Mouse (Mus musculus): ENCODE measurements at regions not wholly inside any gene's neighbourhood (a gene's known extent, or its start where the extent isn't known, plus 50 kb on each side); places are given as distances from the start of the nearest gene placed in this dataset.

DNA sequence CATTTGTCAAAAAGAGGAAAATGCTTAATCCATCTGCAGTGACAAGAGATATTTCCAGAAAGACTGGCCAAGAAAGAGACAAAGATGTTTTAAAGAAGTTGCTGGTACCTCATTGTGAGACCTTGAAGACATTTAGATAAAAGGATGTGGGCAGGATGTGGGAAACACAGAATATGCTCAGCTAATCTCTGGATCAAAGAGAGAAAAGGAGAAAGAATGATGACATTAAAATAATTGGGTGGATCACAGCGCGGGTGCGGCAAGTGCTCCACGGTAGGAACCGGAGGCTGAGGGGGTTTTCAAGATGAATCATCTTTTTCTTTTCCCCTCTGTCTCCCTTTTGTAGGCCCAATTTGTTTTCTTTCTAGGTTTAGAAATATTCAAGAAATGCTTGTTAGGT is 263.0 kb upstream of the Id2 start:
- H3K9me3 ChIP-seq (replicated peaks) = no peaks in the 10 kb centered on the region; the same call in 1 of the 2 replicates
- H3K4me1 ChIP-seq = no peaks in the 10 kb centered on the region
- H3K27me3 ChIP-seq = no peaks in the 10 kb centered on the region
- H3K4me3 ChIP-seq = no peak overlapping the region
- no peak overlapping the region for H3K4me2 ChIP-seq
- no peaks in the 10 kb centered on the region for H3K36me3 ChIP-seq (ENCODE audit: poor library complexity, severe bottlenecking)
- no peak for ATAC-seq
- H3K9ac ChIP-seq = no peak overlapping the region
- 90% methylated on average over 5 of the region's 5 CpGs for WGBS
- H3K27ac ChIP-seq = no peak overlapping the region

DNA sequence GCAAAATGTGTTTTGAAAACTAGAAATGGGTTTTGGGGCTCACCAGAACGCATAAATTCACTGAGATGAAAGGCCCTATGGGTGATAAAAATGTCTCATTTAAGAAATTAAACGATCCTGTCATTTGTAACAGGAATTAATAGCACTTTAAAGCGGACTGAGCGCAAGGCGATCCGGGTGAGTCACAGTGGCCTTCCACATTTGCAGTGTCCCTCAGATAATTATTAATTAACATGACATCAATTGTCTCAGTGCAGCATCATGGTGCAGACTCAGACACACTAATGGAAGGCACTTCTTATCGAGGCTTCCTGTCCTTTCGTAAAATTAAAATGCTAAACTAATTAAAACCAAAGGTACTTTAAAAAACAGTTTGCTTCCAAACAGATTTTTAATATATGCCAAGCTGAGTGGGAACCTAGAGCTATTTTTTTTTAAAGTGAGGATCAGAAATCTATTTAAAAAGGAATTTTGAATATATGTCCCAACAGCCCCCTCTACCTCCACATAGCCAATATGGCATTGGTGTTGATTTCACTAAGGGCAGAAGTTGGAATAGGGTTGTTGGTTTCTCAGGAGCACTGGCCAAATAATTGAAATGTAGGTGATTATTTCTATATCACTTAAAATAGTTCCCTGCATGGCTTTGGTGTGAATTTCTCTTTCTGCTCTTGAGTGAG is 262.0 kb upstream of the Id2 start:
- Histone ChIP-seq H3K36me3 (ENCODE audit: poor library complexity, severe bottlenecking) (no peaks in the 10 kb centered on the region), H3K9ac (no peak overlapping the region), H3K9me3 (replicated peaks) (no peaks in the 10 kb centered on the region; the same call in 1 of the 2 replicates), H3K4me2 (no peak overlapping the region), H3K4me3 (no peak overlapping the region), H3K27ac (no peak overlapping the region), H3K27me3 (no peaks in the 10 kb centered on the region), H3K4me1 (no peaks in the 10 kb centered on the region)
- ATAC-seq = no peak
- WGBS = 78% methylated on average over 8 of the region's 8 CpGs

- no peaks in the 10 kb centered on the region for H3K36me3 ChIP-seq (ENCODE audit: poor library complexity, severe bottlenecking)
- H3K27me3 ChIP-seq = no peaks in the 10 kb centered on the region
- 84% methylated on average over 2 of the region's 2 CpGs for WGBS
- H3K4me3 ChIP-seq = no peak overlapping the region
- H3K9ac ChIP-seq = no peak overlapping the region
- H3K4me2 ChIP-seq = no peak overlapping the region
- ATAC-seq = no peak
- no peak overlapping the region for H3K27ac ChIP-seq
- H3K4me1 ChIP-seq = no peaks in the 10 kb centered on the region
- H3K9me3 ChIP-seq (replicated peaks) = no peaks in the 10 kb centered on the region; the same call in 1 of the 2 replicates
These were observed 259.8 kb upstream of the Id2 start for GRCm38 (mm10) chr12:25356774-25357173.

DNA sequence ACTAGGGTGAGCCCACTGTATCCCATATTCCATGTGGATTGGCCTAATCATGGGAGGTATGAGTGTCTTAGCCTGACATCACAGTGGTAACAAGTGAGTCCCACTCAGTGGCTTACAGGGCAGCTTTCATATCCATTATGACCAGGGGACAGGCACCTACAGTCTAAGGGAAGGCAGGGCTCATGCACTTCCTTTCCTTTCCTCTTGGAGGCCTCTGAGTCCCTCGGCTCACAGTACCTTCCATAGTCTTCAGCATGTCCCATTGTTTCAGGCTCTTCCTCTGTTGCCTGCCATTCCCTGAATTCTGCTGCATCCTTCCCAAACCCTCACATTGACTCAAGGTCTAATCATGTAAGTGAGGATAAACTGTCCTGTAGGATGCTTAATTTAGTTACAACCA is 258.3 kb upstream of the Id2 start:
- Histone ChIP-seq H3K27me3 (no peaks in the 10 kb centered on the region), H3K9me3 (replicated peaks) (no peaks in the 10 kb centered on the region; the same call in 1 of the 2 replicates), H3K4me1 (no peaks in the 10 kb centered on the region), H3K4me3 (no peak overlapping the region), H3K4me2 (no peak overlapping the region), H3K9ac (no peak overlapping the region), H3K36me3 (ENCODE audit: poor library complexity, severe bottlenecking) (no peaks in the 10 kb centered on the region), H3K27ac (no peak overlapping the region)
- ATAC-seq = no peak
- WGBS = 91% methylated on average over 1 of the region's 1 CpGs

DNA sequence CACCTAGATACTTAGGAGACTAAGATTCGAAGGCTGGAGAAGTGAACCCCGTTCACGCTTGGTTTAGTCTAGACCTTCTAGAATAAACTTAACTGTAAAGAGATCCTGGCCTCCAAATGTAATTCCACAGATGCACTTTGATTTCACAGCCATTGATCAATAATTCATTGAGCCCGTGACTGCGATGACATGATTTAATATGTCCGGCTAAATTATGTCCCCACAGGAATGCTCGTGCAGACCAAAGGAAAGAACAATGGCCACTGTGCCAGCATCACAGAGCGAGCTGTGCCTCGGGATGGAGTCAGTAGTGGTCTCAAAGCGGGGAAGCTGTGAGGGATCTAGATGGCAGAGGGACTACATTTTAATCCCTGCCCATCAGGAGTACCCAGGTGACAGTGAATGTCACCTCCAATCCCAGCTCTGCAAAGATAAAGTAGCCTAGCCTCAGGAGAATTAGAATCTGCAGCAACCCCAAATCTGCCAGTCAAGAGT is 256.5 kb upstream of the Id2 start:
- Histone ChIP-seq H3K9ac (no peak overlapping the region), H3K9me3 (replicated peaks) (no peaks in the 10 kb centered on the region; the same call in 1 of the 2 replicates), H3K4me1 (no peaks in the 10 kb centered on the region), H3K27me3 (no peaks in the 10 kb centered on the region), H3K4me3 (no peak overlapping the region), H3K36me3 (ENCODE audit: poor library complexity, severe bottlenecking) (no peaks in the 10 kb centered on the region), H3K4me2 (no peak overlapping the region), H3K27ac (no peak overlapping the region)
- WGBS = 88% methylated on average over 10 of the region's 10 CpGs
- no peak for ATAC-seq

- Histone ChIP-seq H3K36me3 (ENCODE audit: poor library complexity, severe bottlenecking) (no peaks in the 10 kb centered on the region), H3K9me3 (replicated peaks) (no peaks in the 10 kb centered on the region; the same call in 1 of the 2 replicates), H3K4me1 (no peaks in the 10 kb centered on the region), H3K27ac (no peak overlapping the region), H3K4me2 (no peak overlapping the region), H3K9ac (no peak overlapping the region), H3K4me3 (no peak overlapping the region), H3K27me3 (no peaks in the 10 kb centered on the region)
- ATAC-seq = no peak
These were observed 255.2 kb upstream of the Id2 start for GRCm38 (mm10) chr12:25352160-25352559.

DNA sequence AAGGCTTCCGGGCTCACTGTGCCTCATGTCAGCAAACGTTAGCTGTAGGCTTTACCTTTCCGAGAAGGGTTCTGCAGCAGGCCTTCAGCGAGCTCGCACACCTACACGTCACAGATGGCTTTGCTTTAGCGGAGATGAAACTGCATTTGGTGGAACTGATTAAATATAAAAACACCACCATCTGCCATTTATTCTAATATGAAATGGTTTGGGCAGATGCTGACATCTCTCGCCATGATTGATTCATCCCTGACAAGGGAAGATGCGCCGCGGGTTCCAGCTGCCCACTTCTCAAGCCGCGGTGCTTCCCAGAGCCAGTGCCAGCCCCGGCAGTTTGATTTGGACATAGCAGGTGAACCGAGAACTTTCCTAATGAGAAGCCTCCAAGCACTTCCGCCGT is 247.4 kb upstream of the Id2 start:
- no peaks in the 10 kb centered on the region for H3K9me3 ChIP-seq (replicated peaks)
- no peak overlapping the region for H3K4me2 ChIP-seq
- no peak for ATAC-seq
- no peak overlapping the region for H3K27ac ChIP-seq
- WGBS = 75% methylated on average over 17 of the region's 17 CpGs
- no peak overlapping the region for H3K4me3 ChIP-seq
- no peaks in the 10 kb centered on the region for H3K27me3 ChIP-seq
- H3K36me3 ChIP-seq (ENCODE audit: poor library complexity, severe bottlenecking) = no peaks in the 10 kb centered on the region
- no peaks in the 10 kb centered on the region for H3K4me1 ChIP-seq
- no peak overlapping the region for H3K9ac ChIP-seq

- 70% methylated on average over 1 of the region's 1 CpGs for WGBS
- no peak overlapping the region for H3K4me2 ChIP-seq
- H3K27me3 ChIP-seq = no peaks in the 10 kb centered on the region
- H3K9ac ChIP-seq = no peak overlapping the region
- H3K36me3 ChIP-seq (ENCODE audit: poor library complexity, severe bottlenecking) = no peaks in the 10 kb centered on the region
- H3K9me3 ChIP-seq (replicated peaks) = no peaks in the 10 kb centered on the region
- H3K4me1 ChIP-seq = no peaks in the 10 kb centered on the region
- ATAC-seq = no peak
- H3K4me3 ChIP-seq = no peak overlapping the region
- H3K27ac ChIP-seq = no peak overlapping the region
These were observed 241.8 kb upstream of the Id2 start for GRCm38 (mm10) chr12:25338771-25339170.

DNA sequence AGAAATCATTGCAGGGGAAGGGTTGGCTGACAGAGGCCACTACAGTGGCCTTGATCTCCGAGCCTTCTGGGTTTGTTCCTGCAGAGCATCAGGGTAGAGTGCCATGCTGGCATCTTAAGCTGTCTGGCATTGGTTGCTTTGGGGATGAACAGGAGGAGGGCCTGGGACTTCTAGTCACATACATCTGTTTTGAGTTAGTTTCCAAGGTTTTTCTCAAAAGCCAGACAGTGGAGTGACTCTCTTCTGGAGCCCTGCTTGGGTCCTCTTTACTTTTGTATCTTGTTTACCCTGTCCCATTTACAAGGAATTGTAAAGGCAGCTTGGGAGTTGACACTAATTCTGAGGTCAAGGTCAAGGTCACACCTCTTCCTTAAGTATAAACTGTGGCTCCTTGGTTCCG is 239.0 kb upstream of the Id2 start:
- Histone ChIP-seq H3K4me3 (no peak overlapping the region), H3K27me3 (no peaks in the 10 kb centered on the region), H3K36me3 (ENCODE audit: poor library complexity, severe bottlenecking) (no peaks in the 10 kb centered on the region), H3K9me3 (replicated peaks) (no peaks in the 10 kb centered on the region), H3K4me1 (peaks cover 7% of the 10 kb centered on the region; the same call in 1 of the 2 replicates), H3K4me2 (no peak overlapping the region), H3K27ac (no peak overlapping the region), H3K9ac (no peak overlapping the region)
- ATAC-seq = no peak
- 70% methylated on average over 2 of the region's 2 CpGs for WGBS

GRCm38 (mm10) chr12:25335069-25335468 is 238.1 kb upstream of the Id2 start:
- ATAC-seq = no peak

DNA sequence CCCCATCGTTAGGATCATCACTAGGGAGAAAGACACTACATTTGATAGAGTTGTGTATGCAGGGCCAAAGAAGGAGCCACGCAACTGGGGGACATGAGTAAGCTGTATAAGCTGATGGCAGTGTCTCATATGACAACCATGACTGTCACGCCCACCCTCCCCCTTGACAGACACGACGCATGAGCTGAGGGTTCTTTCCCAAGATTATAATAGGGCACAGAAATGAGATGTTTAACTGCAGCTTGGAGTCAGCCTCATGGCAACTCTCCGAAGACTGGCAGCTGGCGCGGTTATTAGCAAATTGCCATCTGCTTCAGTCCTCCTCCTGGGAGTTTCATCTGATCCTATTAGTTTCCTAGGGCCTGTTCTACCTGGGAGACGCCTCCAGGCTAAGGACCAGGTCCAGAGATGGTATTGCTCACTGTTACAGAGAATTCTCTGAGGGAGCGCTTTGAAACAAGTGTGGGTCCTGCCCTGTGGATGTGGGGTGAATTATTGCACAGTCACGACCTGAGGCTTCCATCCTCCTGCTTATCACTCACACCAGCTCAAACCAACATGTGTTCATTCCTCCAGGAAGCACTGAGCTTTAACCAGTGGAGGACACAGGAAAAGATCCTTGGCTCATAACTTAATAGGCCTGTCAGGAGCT is 235.6 kb upstream of the Id2 start:
- H3K9me3 ChIP-seq (replicated peaks) = no peaks in the 10 kb centered on the region
- H3K36me3 ChIP-seq (ENCODE audit: poor library complexity, severe bottlenecking) = no peaks in the 10 kb centered on the region
- peaks cover 7% of the 10 kb centered on the region; the same call in 1 of the 2 replicates for H3K4me1 ChIP-seq
- no peak overlapping the region for H3K9ac ChIP-seq
- no peak overlapping the region for H3K4me2 ChIP-seq
- no peak overlapping the region for H3K27ac ChIP-seq
- no peaks in the 10 kb centered on the region for H3K27me3 ChIP-seq
- no peak for ATAC-seq
- H3K4me3 ChIP-seq = no peak overlapping the region
- WGBS = 86% methylated on average over 11 of the region's 11 CpGs

More at GRCm38 (mm10) chr12:25335069-25335468, 238.1 kb upstream of the Id2 start:
- Histone ChIP-seq H3K27me3 (no peaks in the 10 kb centered on the region), H3K4me1 (peaks cover 7% of the 10 kb centered on the region; the same call in 1 of the 2 replicates), H3K9me3 (replicated peaks) (no peaks in the 10 kb centered on the region), H3K36me3 (ENCODE audit: poor library complexity, severe bottlenecking) (no peaks in the 10 kb centered on the region), H3K27ac (no peak overlapping the region), H3K4me2 (no peak overlapping the region), H3K4me3 (no peak overlapping the region), H3K9ac (no peak overlapping the region)
- WGBS = 89% methylated on average over 5 of the region's 5 CpGs

DNA sequence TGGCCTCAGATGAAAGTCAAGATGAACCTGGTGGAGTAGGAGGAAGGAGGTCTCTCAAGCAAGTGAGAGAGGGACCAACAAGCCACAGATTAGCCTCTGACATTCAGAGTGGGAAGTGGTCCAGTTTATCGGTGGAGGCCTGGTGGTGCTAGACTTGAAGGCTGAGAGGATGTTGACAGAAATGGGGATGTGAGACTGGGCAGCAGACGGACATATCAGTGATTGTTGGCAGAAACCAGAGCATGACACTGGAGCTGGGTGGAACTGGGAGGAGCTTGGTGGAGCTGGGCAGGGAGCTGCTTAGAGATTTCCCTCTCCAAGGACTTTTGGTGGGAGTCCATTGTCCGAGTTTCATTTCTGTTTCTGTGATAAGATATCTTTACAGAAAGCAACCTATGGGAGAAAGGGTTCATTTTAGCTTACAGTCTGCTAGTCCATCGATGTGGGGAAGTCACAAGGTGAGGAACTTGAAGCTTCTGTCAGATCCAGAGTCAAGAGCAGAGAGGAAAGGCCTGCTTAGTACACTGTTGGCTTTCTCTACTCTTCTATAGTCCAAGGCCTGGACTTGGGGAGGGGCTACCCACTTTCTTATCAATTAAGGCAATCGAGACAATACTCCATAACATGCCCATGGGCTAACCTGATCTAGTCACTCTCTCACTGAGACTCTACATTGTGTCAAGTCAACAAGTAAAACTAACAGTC is 233.2 kb upstream of the Id2 start:
- no peak overlapping the region for H3K9ac ChIP-seq
- no peaks in the 10 kb centered on the region for H3K36me3 ChIP-seq (ENCODE audit: poor library complexity, severe bottlenecking)
- 83% methylated on average over 5 of the region's 5 CpGs for WGBS
- no peaks in the 10 kb centered on the region for H3K9me3 ChIP-seq (replicated peaks)
- no peak overlapping the region for H3K4me3 ChIP-seq
- H3K27me3 ChIP-seq = no peaks in the 10 kb centered on the region
- no peak for ATAC-seq
- peaks cover 7% of the 10 kb centered on the region; the same call in 1 of the 2 replicates for H3K4me1 ChIP-seq
- H3K4me2 ChIP-seq = no peak overlapping the region
- H3K27ac ChIP-seq = no peak overlapping the region

All from forebrain, embryonic 13.5 days (tissue).